Mouse (Mus musculus) heart, postnatal 0 days (tissue): ENCODE measurements around the gene BC005561. TPM values are rescaled to one million over a fixed set of nuclear protein-coding genes. Genes with fewer than 3 reads are reported as not detected.
A peak's percentile ranks its signal among the peaks of the same experiment; 100 is the strongest.

Experiments
- ATAC-seq: fragments of 200-750 bp; cut with Nextera tagmentation; 2 replicates; pipeline ENCODE4 v1.8.0; 2017; ENCODE audit warnings: low read depth, moderate number of reproducible peaks, moderate library complexity; ENCODE audit not compliant: insufficient read depth
- DNase-seq: peaks from one replicate; pipeline ENCODE4 v3.0.0-alpha.2; 2016; ENCODE audit warnings: low spot score
- H3K27ac ChIP-seq: fragments of 300-500 bp; sonication (generic); 2 replicates; pipeline ENCODE4 v1.5.1; 2014; ENCODE audit warnings: low read depth, mild to moderate bottlenecking
- H3K27me3 ChIP-seq: fragments of 300-500 bp; sonication (generic); 2 replicates; pipeline ENCODE4 v1.6.1; 2014; ENCODE audit warnings: low read length, mixed read lengths; ENCODE audit not compliant: control insufficient read depth, insufficient read depth
- H3K36me3 ChIP-seq: fragments of 300-500 bp; sonication (generic); replicated peaks from 2 replicates; pipeline ENCODE4 v1.6.1; 2014; ENCODE audit warnings: low read length, mixed read lengths; ENCODE audit not compliant: control insufficient read depth, insufficient read depth
- H3K4me1 ChIP-seq: fragments of 300-500 bp; sonication (generic); 2 replicates; pipeline ENCODE4 v1.6.1; 2014; ENCODE audit warnings: antibody characterized with exemption; ENCODE audit not compliant: control insufficient read depth, insufficient read depth
- H3K4me2 ChIP-seq: fragments of 300-500 bp; sonication (generic); 2 replicates; pipeline ENCODE4 v1.6.1; 2014; ENCODE audit warnings: low read depth, mild to moderate bottlenecking, low read length, moderate library complexity
- H3K4me3 ChIP-seq: fragments of 300-500 bp; sonication (generic); 2 replicates; pipeline ENCODE4 v1.5.1; 2014; ENCODE audit warnings: low read depth, low read length
- H3K9ac ChIP-seq: fragments of 300-500 bp; sonication (generic); replicated peaks from 2 replicates; pipeline ENCODE4 v1.6.1; 2014; ENCODE audit warnings: low read depth, low read length, mixed read lengths
- H3K9me3 ChIP-seq: fragments of 300-500 bp; sonication (generic); replicated peaks from 2 replicates; pipeline ENCODE4 v1.6.1; 2016; ENCODE audit warnings: low read length; ENCODE audit not compliant: control insufficient read depth
- CTCF ChIP-seq: IDR thresholded peaks from 2 replicates; pipeline ENCODE4 v1.5.1; 2016; ENCODE audit warnings: antibody characterized with exemption, control low read depth, low read depth
- EP300 ChIP-seq: IDR thresholded peaks from 2 replicates; pipeline ENCODE4 v1.6.1; 2016; ENCODE audit warnings: antibody characterized with exemption, low read depth
- WGBS: fragments of 180-500 bp; shearing (Covaris S2); extraction: QIAGEN DNeasy Blood & Tissue Kit; methylation state at CpG from one replicate; pipeline ENCODE4 v1.1.7; 2014; 5-methylcytosine and 5-hydroxymethylcytosine counted together
- polyA plus RNA-seq: library from polyadenylated mRNA; unstranded; fragments of >200 nt; fragmentation: Nextera tagmentation; extraction: Ambion mirVana; gene quantifications from 2 replicates; pipeline ENCODE4 v1.2.1, GENCODE M21; 2015
- total RNA-seq: library from RNA; depleted of rRNA; stranded (reverse); fragments of >200 nt; gene quantifications from 2 replicates; pipeline ENCODE4 v1.2.3, GENCODE M21; 2014; ENCODE audit warnings: low replicate concordance

The BC005561 gene
- total and polyA plus RNA-seq, 2 experiments from 2014 or later, result 3.5 to 5.6 TPM

DNA sequence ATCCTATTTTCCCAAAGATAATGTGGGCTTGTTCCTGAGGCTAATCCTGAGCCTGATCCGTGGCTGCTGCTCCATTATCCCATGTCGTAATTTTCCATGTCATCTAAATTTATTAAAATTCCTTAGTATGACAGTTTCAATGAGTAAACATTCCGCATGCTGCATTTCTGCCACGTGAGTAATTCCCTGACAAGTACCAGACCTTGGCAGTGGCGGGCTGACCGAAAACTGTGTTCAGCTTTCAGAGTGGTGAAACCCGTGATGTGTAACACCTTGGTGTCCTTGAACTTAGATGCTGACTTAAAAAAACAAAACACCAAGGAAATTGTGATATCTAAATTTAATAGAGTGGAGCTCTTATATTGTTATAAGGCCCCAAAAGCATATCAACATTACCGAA lies 42.9 kb upstream of the BC005561 start:
- ATAC-seq, result no peak; the same call in 1 of the 2 replicates
- Histone ChIP-seq H3K4me2 (no peak overlapping the region), H3K36me3 (peaks cover 28% of the 10 kb centered on the region), H3K4me3 (no peak overlapping the region), H3K27ac (0 out of 2 replicates have a peak overlapping the region, but pooled peaks have one; percentile 32), H3K27me3 (no peaks in the 10 kb centered on the region), H3K9ac (no peak overlapping the region), H3K4me1 (peaks cover 8% of the 10 kb centered on the region; the same call in 1 of the 2 replicates), H3K9me3 (no peaks in the 10 kb centered on the region)
- TF ChIP-seq EP300 (no peak), CTCF (no peak)
- DNase-seq, result peak; percentile 21
- 62% methylated on average over 8 of the region's 8 CpGs for WGBS

DNA sequence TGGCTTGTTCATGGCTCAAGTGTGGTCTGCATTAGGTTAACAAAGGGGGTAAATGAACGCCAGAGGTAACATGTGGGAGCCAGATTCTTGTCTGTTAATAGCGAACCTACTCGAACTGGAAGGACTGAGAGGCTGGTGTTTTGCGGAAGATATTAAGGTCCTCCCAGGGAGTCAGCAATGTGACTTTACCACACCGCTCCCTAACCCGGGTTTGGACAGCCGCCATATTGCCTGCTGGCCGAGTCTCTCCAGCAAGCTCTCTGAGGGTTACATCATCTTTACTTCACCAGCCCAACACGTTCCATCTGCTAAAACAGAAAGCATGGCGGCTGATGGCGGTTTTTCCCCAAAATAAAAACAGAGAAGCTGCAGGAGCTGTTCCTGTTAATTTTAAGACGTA lies 42.4 kb upstream of the BC005561 start:
- Histone ChIP-seq H3K4me2 (no peak overlapping the region), H3K9me3 (no peaks in the 10 kb centered on the region), H3K27me3 (no peaks in the 10 kb centered on the region), H3K4me1 (peaks cover 7% of the 10 kb centered on the region; the same call in 1 of the 2 replicates), H3K27ac (0 out of 2 replicates have a peak overlapping the region, but pooled peaks have one; percentile 32), H3K9ac (no peak overlapping the region), H3K36me3 (peaks cover 30% of the 10 kb centered on the region), H3K4me3 (no peak overlapping the region)
- ATAC-seq, result peak; percentile 44; the same call in 1 of the 2 replicates
- DNase-seq, result no peak
- TF ChIP-seq EP300, result no peak
- TF ChIP-seq CTCF, result no peak
- WGBS, result 71% methylated on average over 12 of the region's 12 CpGs

DNA sequence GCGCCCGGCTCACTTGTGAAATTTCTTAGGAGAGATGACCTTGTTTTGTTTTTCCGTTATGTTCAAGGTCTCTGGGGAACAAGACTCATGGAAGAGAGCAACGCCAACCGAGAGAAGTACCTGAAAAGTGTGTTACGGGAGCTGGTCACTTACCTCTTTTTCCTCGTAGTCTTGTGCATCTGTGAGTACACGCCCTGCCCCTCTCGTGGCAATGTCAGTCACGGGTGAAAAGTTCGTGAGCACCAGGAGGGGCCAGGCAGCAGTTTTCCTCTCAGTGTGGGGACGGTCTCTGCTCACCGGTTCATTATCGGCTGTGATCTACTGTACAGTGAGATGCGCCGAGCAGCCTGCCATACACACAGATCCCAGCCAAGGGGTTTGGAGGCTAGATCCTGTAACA lies 41.3 kb upstream of the BC005561 start:
- peaks cover 36% of the 10 kb centered on the region for H3K36me3 ChIP-seq
- no peaks in the 10 kb centered on the region for H3K27me3 ChIP-seq
- no peaks in the 10 kb centered on the region for H3K4me1 ChIP-seq
- H3K27ac ChIP-seq, result no peak overlapping the region
- H3K9me3 ChIP-seq, result no peaks in the 10 kb centered on the region
- 91% methylated on average over 16 of the region's 16 CpGs for WGBS
- H3K4me2 ChIP-seq, result no peak overlapping the region
- H3K4me3 ChIP-seq, result no peak overlapping the region
- ATAC-seq (no peak), DNase-seq (no peak)
- no peak for TF ChIP-seq EP300
- no peak for TF ChIP-seq CTCF
- H3K9ac ChIP-seq, result no peak overlapping the region

DNA sequence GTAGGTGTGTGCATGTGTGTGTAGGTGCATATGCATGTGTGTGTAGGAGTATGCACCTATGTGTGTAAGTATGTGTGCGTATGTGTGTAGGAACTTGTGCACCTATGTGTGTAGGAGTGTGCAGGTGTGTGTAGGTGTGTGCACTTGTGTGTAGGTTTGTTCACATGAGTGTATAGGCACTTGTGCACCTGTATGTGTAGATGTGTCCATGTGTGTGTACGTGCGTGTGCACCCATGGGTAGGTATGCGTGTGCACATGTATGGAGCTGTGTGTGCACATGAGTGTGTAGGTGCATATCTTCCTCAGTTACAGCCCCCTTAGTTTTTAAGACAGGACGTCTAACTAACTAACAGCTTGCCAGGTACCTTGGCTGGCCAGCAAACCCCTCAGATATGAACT lies 39.6 kb upstream of the BC005561 start:
- Histone ChIP-seq H3K9ac (no peak overlapping the region), H3K4me3 (no peak overlapping the region), H3K27ac (no peak overlapping the region), H3K4me1 (no peaks in the 10 kb centered on the region), H3K4me2 (no peak overlapping the region), H3K36me3 (peaks cover 52% of the 10 kb centered on the region), H3K9me3 (no peaks in the 10 kb centered on the region), H3K27me3 (no peaks in the 10 kb centered on the region)
- no peak for ATAC-seq
- 92% methylated on average over 5 of the region's 5 CpGs for WGBS
- no peak for DNase-seq
- TF ChIP-seq CTCF (no peak), EP300 (no peak)

DNA sequence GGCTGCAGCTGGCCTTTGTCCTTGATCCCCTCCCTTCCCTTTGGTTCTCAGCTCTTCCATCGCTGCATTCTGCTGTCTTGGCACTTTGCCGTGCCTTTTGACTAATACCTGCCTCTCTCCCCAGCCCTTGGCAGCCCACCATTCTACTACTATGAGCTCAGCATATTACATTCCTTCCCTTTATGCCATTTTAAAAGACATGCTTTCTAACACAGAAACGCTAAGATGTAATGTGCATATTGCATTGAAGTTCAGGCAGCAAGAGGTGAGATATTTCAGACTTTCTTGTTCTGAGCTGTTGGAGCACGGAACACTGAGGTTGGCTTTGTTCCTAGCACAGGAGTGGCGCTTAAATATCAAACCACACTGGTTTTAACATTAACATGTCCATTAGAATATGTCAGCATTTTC lies 37.2 kb upstream of the BC005561 start:
- H3K9me3 ChIP-seq, result no peaks in the 10 kb centered on the region
- DNase-seq (no peak), ATAC-seq (no peak)
- H3K9ac ChIP-seq, result no peak overlapping the region
- no peaks in the 10 kb centered on the region for H3K4me1 ChIP-seq
- H3K4me2 ChIP-seq, result no peak overlapping the region
- H3K27me3 ChIP-seq, result no peaks in the 10 kb centered on the region
- H3K4me3 ChIP-seq, result no peak overlapping the region
- TF ChIP-seq CTCF, result no peak
- no peak for TF ChIP-seq EP300
- peaks cover 45% of the 10 kb centered on the region for H3K36me3 ChIP-seq
- WGBS, result 80% methylated on average over 5 of the region's 5 CpGs
- H3K27ac ChIP-seq, result no peak overlapping the region

DNA sequence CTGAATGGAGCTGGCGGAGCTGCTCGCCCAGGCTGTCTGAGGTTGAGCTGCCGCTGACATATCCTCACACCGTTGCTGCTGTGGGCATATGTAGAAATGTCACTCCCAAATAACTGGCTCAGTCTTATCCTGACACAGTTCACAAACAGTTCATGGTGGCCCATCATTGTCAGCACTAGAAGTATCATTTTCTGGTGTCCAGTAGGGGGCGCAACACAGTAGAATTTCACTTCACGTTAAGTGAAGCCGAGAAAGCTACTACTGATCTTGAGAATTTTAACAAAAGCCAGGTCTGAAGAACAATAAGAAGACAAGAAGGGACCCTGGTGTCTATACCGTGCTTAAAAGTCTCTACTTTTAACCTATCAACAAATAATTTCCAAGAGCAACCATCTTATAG lies 35.8 kb upstream of the BC005561 start:
- H3K4me1 ChIP-seq, result no peaks in the 10 kb centered on the region
- H3K4me2 ChIP-seq, result no peak overlapping the region
- no peak overlapping the region for H3K27ac ChIP-seq
- 92% methylated on average over 8 of the region's 8 CpGs for WGBS
- ATAC-seq (no peak), DNase-seq (no peak)
- no peak overlapping the region for H3K9ac ChIP-seq
- TF ChIP-seq CTCF (peak; percentile 19; the same call in 1 of the 2 replicates), EP300 (no peak)
- no peaks in the 10 kb centered on the region for H3K27me3 ChIP-seq
- H3K36me3 ChIP-seq, result peaks cover 45% of the 10 kb centered on the region
- no peak overlapping the region for H3K4me3 ChIP-seq
- no peaks in the 10 kb centered on the region for H3K9me3 ChIP-seq
